ENCODE assay signal across 12 mouse cellular contexts in the genomic region with DNA sequence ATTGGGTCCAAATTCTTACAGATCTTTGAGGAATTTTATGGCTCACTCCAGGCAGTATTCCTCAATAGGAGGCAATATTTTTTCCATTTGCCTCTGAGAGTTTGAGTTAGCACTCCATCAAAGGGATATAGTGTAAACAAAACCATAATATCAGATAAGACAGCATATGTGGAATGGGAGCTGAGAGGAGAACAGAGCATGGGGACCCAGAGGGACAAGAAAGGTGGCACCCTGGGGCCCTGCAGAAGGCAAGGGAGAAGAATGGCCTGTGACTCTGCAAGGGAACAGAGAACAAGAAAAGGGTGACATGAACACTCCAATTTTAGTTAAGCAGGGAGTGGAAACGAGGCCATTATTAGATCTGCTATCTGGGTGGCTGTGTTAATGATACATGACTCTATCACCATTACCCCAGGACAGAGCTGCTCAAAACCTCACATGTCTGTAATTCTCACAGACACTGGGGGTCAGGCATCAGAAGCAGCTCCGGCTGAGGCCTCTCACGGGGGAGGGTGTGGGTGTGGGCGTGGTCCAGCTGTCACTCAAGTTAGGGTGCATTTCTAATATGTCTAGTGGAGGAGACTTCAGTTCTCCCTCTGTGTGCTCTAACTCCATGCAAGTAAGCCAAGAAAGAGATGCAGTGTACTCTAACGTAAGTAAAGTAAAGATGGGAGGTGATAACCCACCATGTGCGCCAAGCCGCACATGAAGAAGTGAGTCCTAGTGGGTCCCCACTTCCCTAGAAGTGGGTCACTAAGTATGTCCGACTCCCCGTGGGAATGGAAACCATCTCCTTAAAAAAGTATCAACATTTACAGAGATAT.
DNase-seq lines count a peak whose midpoint lies in the region; ATAC-seq and TF ChIP-seq lines count a peak whose summit lies in the region.
"Had no signal": no experiment of that assay in that cellular context is flagged by ENCODE, and none has a peak within 500 bp of the region (broad histone marks: within the 10 kb centered on the region; RNA-seq: fewer than 3 reads in every experiment).

No protein-coding gene starts in this region.

- no peak overlapping the region for H3K9ac ChIP-seq in heart, embryonic 14.5 days (ENCODE audit: low read length)
- no peak overlapping the region for H3K9ac ChIP-seq in intestine, embryonic 15.5 days
- no peak overlapping the region for H3K9ac ChIP-seq in forebrain, embryonic 16.5 days (replicated peaks; ENCODE audit: low read depth, low read length)
- no peak overlapping the region for H3K9ac ChIP-seq in forebrain, embryonic 14.5 days (ENCODE audit: low read length)

- peak overlapping the region; percentile 52 for H3K4me2 ChIP-seq in heart, embryonic 14.5 days (ENCODE audit: low read length)
- H3K4me2 ChIP-seq in intestine, embryonic 15.5 days (replicated peaks), result peak overlapping the region; percentile 43; the same call in 1 of the 2 replicates
- H3K4me2 ChIP-seq in forebrain, embryonic 16.5 days (ENCODE audit: low read length), result no peak overlapping the region
- H3K4me2 ChIP-seq in forebrain, embryonic 14.5 days (ENCODE audit: low read length), result no peak overlapping the region

- H3K36me3 ChIP-seq in heart, embryonic 14.5 days (ENCODE audit: control insufficient read depth, insufficient read depth, low read length), result no peaks in the 10 kb centered on the region
- H3K36me3 ChIP-seq in E14TG2a.4 (ENCODE audit: insufficient read depth, low read length), result no peaks in the 10 kb centered on the region
- no peaks in the 10 kb centered on the region for H3K36me3 ChIP-seq in intestine, embryonic 15.5 days
- no peaks in the 10 kb centered on the region for H3K36me3 ChIP-seq in forebrain, embryonic 16.5 days (ENCODE audit: control insufficient read depth, insufficient read depth)
- H3K36me3 ChIP-seq in forebrain, embryonic 14.5 days (ENCODE audit: control insufficient read depth, insufficient read depth, low read length), result no peaks in the 10 kb centered on the region
- H3K36me3 ChIP-seq: midbrain, embryonic 10.5 days had no signal

- no peak overlapping the region for H3K4me3 ChIP-seq in heart, embryonic 14.5 days (ENCODE audit: control insufficient read depth in 1 of 2, insufficient read depth in 1 of 2, low read depth in 1 of 2, low read length in 2 of 2)
- H3K4me3 ChIP-seq in E14TG2a.4 (replicated peaks; ENCODE audit: low read length), result peak overlapping the region; percentile 39; the same call in 1 of the 2 replicates
- H3K4me3 ChIP-seq in intestine, embryonic 15.5 days (replicated peaks), result no peak overlapping the region
- no peak overlapping the region for H3K4me3 ChIP-seq in forebrain, embryonic 16.5 days (replicated peaks; ENCODE audit: low read length)
- H3K4me3 ChIP-seq in forebrain, embryonic 14.5 days (ENCODE audit: low read depth, low read length), result no peak overlapping the region

- peaks cover 5 to 8% of the 10 kb centered on the region in 2 experiments; a peak in 3 of 4 replicates for H3K4me1 ChIP-seq in heart, embryonic 14.5 days (ENCODE audit: control insufficient read depth in 2 of 2, insufficient read depth in 2 of 2, low read length in 2 of 2)
- H3K4me1 ChIP-seq in E14TG2a.4 (replicated peaks; ENCODE audit: low read depth, low read length), result peaks cover 15% of the 10 kb centered on the region; the same call in 1 of the 2 replicates
- H3K4me1 ChIP-seq in intestine, embryonic 15.5 days (replicated peaks), result peaks cover 14% of the 10 kb centered on the region
- no peaks in the 10 kb centered on the region for H3K4me1 ChIP-seq in forebrain, embryonic 16.5 days (replicated peaks; ENCODE audit: control insufficient read depth, insufficient read depth, low read length)
- no peaks in the 10 kb centered on the region for H3K4me1 ChIP-seq in forebrain, embryonic 14.5 days (ENCODE audit: control insufficient read depth, insufficient read depth, low read length)

- ATAC-seq in heart, embryonic 14.5 days (ENCODE audit: insufficient number of reproducible peaks, insufficient read depth, low FRiP score, low read depth), result no peak
- peak; percentile 65; the same call in 1 of the 2 replicates for ATAC-seq in intestine, embryonic 15.5 days
- peak; percentile 61 for ATAC-seq in megakaryocyte-erythroid progenitor cell, adult 5-6 weeks (replicated peaks; ENCODE audit: low FRiP score, low TSS enrichment, poor library complexity, severe bottlenecking)
- ATAC-seq in forebrain, embryonic 16.5 days, result no peak
- no peak for ATAC-seq in forebrain, embryonic 14.5 days

- H3K27me3 ChIP-seq in heart, embryonic 14.5 days (ENCODE audit: control insufficient read depth, insufficient read depth, low read length), result no peaks in the 10 kb centered on the region
- peaks cover 41% of the 10 kb centered on the region for H3K27me3 ChIP-seq in E14TG2a.4 (ENCODE audit: insufficient read depth, low read length)
- H3K27me3 ChIP-seq in intestine, embryonic 15.5 days (replicated peaks), result no peaks in the 10 kb centered on the region
- no peaks in the 10 kb centered on the region for H3K27me3 ChIP-seq in forebrain, embryonic 16.5 days (replicated peaks; ENCODE audit: control insufficient read depth, insufficient read depth, low read length)
- no peaks in the 10 kb centered on the region for H3K27me3 ChIP-seq in forebrain, embryonic 14.5 days (replicated peaks; ENCODE audit: control insufficient read depth, insufficient read depth, low read length)

- no peaks in the 10 kb centered on the region for H3K9me3 ChIP-seq in heart, embryonic 14.5 days (ENCODE audit: control insufficient read depth, low read length)
- no peaks in the 10 kb centered on the region for H3K9me3 ChIP-seq in E14TG2a.4 (ENCODE audit: low read length)
- no peaks in the 10 kb centered on the region for H3K9me3 ChIP-seq in intestine, embryonic 15.5 days
- no peaks in the 10 kb centered on the region for H3K9me3 ChIP-seq in forebrain, embryonic 16.5 days (ENCODE audit: control insufficient read depth, low read length)
- no peaks in the 10 kb centered on the region for H3K9me3 ChIP-seq in forebrain, embryonic 14.5 days (replicated peaks; ENCODE audit: control insufficient read depth, low read length)
- H3K9me3 ChIP-seq: midbrain, embryonic 10.5 days had no signal

- no peak for TF ChIP-seq CTCF in E14TG2a.4 (conservative IDR thresholded peaks at IDR 0.05; ENCODE audit: low read length)

- 67% methylated on average over 9 of the region's 9 CpGs for WGBS in heart, embryonic 14.5 days
- 66% methylated on average over 9 of the region's 9 CpGs for WGBS in intestine, embryonic 15.5 days
- 75% methylated on average over 9 of the region's 9 CpGs for WGBS in forebrain, embryonic 16.5 days
- 83% methylated on average over 9 of the region's 9 CpGs for WGBS in forebrain, embryonic 14.5 days

- DNase-seq in heart, adult 11 months, result no peak
- no peak for DNase-seq in layer of hippocampus, postnatal 25 days (ENCODE audit: extremely low spot score in 1 of 2, low spot score in 1 of 2)
- no peak for DNase-seq in forebrain, embryonic 14.5 days (ENCODE audit: low spot score)
- DNase-seq: adrenal gland, adult 8-10 months; cerebellum, adult 2 months; kidney, adult 11 months had no signal

- H3K27ac ChIP-seq in heart, embryonic 14.5 days (replicated peaks in 1 of 2; ENCODE audit: control insufficient read depth in 1 of 2, insufficient read depth in 1 of 2, low read depth in 2 of 2, low read length in 2 of 2), result no peak overlapping the region
- no peak overlapping the region for H3K27ac ChIP-seq in intestine, embryonic 15.5 days
- no peak overlapping the region for H3K27ac ChIP-seq in forebrain, embryonic 16.5 days (ENCODE audit: low read length)
- no peak overlapping the region for H3K27ac ChIP-seq in forebrain, embryonic 14.5 days (ENCODE audit: low read depth, low read length)
- H3K27ac ChIP-seq: midbrain, embryonic 10.5 days had no signal

Comparison
In these comparisons a context has a peak if more than half of its experiments do, and no peak if none do; other contexts are left out.
1. ATAC-seq: peak in intestine, embryonic 15.5 days (single experiment) and megakaryocyte-erythroid progenitor cell, adult 5-6 weeks (single experiment); none in heart, embryonic 14.5 days (single experiment), forebrain, embryonic 16.5 days (single experiment) and forebrain, embryonic 14.5 days (single experiment).
2. H3K4me2 ChIP-seq: peak in heart, embryonic 14.5 days (single experiment) and intestine, embryonic 15.5 days (single experiment); none in forebrain, embryonic 16.5 days (single experiment) and forebrain, embryonic 14.5 days (single experiment).